Mouse (Mus musculus) fibroblast of lung, adult 2 months (primary cell): ENCODE data around the gene Stk32b.

ENCODE experiments used
- DNase-seq: peaks from one replicate; pipeline ENCODE4 v3.0.0-alpha.2; 2011; ENCODE audit warnings: low read depth

Gene Stk32b

DNA sequence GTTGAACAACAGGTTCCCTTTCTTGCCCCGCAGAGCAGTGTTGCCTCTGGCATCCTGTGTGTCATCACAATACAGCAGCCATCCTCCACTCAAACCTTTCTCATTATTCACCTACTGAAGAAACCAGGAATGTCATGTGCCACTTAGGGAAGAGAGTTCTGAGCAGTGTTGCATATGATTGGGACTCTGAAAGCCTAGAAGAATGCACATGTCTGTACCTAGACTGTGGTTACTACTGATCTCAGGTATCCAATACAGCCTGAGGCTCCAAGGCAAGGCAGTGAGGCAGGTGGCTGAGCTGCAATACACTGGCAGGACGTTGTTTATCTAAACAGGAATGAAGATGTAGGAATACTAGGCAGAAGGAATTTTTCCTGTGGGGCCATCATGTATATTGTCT, 204.5 kb downstream of the Stk32b start:
- no peak for DNase-seq

DNA sequence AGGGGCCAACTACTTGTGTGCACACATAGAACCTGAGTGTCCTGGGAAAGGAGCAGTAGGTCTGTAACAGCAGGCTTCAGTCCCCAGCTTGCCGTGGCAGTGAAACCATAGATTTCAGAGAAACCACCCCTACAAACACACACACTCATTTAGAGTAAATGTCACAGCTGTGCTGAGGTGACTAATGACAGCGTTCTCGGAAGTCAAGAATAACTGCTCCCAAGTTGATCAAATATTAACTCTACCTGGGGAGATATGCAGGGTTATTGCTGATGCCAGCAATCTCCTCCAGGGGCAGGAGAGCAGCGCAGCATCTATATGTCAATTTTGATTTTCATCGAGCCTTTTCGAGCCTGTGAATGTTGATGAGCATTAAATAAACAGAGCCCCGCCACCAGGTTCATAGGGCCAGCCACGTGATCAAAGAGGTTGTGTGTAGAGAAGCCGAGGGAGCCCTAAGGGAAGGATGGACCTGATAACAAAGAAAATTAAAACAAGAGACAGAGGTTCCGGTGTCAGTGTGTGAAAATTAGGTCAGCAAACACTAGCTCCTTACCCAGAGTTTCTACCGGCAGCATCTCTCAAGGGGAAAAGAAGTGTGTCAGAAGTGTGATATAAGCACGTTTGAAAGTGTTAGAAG, 210.0 kb downstream of the Stk32b start:
- no peak for DNase-seq

DNA sequence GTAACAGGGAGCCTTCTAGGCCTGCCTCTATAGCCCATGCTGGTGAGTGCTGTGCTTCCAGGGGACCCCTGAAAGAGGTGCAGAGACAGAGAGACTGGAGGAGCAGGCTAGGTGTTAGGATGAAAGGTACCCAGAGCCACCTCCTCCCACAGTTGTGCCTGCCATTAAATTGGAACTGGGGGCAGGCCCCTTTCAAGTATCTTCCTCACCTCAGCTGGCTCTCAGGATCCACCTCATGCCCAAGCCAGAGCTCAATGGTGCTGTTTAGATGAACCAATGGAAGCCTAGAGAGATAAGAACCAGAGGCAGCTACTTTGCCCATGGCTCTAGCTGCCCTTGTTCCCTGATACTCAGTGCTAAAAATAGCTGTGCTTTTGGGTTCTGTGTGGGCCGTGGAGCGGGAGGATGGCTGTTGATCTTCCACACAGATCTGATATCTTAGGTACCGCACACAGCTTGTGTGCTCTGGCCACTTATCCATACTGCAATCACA, 221.9 kb downstream of the Stk32b start:
- DNase-seq, result no peak

DNA sequence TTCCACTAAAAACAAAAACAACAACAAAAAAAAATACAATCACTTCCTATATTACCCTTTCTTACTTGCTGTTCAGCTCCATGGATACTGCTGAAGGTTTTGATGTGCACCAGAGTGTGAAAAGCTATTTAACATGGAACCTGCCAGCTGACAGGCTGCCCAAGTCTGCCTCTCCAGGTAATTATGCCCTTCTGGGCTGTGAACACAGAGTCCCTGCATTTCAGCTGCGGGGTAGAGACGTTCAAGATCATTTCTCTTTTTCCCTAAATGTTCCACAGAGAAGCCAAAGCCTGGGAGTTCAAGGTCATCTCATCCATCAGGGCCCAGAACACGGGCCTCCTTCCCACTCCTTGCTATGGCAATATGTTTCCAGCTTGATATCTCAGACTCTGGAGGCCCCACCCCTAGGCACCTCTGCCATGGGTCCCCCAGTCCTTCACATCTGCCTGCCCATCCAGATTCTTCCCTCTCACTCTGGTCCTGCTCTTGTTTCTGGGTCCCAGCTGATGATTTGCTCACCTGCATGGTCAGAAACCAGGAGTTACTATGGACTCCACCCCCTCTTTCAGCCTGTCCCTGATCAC, 244.9 kb downstream of the Stk32b start:
- no peak for DNase-seq

DNA sequence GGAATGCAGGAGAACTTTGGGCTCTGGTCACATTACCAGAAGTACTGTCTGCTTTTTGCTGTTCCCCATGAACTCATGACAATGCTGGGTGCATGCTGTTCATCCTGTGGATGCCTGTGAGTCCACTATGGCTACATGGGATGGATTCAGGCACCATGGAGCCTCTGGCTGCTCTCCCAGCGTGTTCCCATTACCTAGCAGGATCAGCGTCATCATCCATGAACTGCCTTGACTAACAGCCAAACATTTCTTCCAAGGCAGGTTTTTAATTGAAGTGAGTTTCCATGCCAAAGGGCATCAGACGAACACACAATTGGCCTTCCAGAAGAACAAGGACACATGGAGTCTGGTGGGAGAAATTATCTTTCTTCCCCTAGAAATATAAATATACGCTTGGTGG, 245.4 kb downstream of the Stk32b start:
- DNase-seq, result no peak

DNA sequence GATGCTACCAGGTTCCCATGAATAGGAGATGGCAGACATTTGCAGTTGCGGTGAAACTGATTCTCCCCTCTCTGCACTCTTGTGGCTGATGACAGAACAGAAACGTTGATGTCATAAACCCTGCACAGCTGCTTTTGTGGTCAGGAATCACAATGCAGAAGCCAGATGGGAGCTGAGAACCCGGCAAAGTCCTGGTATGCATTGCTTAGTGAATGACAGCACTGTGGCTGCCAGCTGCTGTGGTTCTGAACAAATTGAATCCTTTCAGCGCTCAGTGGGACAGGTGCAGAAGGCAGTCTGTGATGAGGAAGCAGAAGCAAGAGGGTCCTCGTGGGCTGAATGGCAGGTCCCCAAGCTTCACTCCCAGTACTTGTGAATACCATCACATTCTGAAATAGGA, 247.9 kb downstream of the Stk32b start:
- DNase-seq, result no peak

DNA sequence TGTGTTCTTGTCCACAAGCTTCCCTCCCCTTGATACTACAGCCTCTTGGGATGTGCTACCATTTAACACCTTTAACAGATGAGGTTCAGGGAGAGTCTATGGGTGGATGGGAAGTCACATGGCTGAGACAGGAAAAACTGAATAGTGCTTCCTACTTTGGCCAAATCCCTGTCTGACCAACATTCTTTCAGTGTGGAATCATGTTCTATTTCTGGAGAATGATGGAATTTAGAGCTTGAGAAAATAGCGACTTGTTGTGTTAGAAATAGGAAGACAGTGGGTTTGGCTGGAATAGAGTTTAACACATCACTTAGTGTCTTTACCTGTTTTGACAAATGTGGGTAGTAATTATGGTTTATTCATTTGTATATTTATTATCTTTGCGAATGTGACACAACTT, 249.3 kb downstream of the Stk32b start:
- DNase-seq, result peak; percentile 32

DNA sequence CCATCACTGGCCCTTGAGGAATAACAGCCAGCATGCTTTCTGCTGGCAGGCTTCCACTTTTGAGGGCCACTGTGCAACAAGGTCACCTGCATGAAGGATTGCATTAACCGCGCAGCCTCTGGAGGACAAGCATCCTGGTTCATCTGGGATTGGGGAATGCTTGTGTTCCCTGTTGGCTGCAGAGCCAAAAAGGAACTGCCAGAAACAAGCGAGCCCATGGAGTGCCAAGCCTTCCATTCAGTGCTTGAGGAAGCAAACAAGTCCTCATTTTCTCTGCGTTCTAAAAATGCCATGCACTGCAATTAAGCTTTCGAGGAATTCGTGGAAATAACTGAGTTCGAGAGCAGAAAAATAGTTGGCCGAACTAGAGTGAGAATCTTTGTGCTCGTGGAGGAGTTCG, 251.5 kb downstream of the Stk32b start:
- DNase-seq, result no peak

DNA sequence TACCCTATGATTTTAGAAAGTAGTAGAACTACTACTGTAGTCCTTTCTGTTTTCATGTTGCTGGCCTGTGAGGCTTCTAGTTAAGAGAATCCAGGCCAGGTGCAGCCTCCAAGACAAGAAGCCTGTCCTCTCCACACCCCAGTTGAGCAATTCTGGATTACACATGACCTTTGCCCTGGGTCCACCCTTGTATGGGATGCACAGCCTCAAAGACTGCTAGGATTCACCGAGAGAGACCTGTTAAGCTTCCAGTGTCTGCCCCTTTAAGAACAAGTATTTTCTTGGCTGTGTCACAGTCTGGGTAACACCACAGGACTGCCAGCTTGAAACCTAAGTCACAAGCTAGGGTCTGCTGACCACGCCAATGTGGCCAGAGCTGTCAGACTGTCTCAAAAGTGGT, 258.7 kb downstream of the Stk32b start:
- DNase-seq, result no peak

DNA sequence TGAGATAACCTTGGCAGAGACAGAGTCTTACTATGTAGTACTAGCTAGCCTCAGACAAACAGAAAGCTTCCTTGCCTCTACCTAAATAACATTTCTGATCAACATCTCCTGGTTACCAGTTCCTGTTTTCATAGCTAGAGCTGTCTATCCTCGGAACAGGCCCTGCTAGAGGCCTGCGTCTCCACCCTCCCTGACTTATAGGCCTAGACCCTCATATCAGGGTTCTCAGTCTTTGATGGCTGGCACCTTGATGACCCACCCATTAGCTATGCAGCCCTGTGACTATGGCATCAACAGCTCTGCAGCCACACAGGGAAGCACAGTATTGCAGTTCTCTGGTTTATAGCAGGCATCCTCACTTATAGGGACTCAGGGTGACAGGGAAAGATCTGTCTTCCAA, 259.1 kb downstream of the Stk32b start:
- DNase-seq, result no peak

DNA sequence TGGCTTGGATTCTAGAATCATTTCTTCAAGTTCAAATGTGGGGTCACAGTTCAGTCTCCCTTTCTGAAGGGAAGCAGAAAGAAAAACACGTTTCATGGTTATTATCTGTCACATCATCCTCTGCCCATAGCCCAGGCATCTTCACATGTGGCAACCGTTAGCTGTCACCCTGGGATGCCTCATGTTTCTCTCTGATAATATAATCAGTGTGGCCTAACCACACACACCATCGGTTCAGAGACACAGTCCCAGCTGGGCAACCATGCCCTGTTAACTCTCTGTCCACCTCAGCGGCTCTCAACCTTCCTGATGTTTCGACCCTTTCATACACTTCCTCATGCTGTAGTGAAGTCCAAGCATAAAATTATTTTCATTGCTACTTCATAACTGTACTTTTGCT, 259.8 kb downstream of the Stk32b start:
- DNase-seq, result no peak

DNA sequence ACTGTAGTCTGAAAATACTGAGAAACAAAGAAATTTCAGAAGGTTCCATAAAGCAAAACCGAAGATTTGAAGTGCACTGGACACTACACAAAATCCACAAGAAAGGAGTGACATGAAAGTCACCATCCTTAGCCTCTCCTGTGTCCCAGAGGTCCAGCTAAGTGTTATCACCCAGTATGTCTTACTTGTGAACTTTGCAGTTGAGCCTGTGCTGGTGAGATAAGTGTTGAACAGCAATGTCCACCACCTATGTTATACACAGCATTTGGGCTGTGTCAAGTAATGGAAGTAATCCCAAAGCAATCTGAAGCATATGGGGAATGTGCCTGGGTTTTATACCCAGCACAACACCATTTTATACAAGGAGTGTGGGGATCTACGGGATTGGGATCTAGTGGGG, 260.4 kb downstream of the Stk32b start:
- DNase-seq, result no peak

DNA sequence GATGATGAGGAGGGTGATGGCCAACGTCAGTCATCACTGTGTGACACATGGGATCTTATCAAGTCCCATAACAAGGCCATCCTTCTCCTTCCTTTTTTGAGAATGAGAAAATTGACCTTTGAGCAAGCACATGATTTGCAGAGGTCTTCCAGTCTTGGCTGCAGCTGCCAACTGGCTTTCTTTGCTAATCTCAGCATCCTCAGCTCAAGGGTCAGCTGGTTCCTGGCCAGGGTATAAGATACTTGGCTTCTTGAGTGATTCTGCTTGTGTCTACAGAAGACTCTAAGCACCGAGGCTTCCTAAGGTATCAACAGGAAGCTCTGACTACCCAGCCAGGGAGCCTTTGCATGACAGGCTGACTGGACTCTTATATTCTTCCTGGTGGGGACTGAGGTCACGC, 269.4 kb downstream of the Stk32b start:
- no peak for DNase-seq

DNA sequence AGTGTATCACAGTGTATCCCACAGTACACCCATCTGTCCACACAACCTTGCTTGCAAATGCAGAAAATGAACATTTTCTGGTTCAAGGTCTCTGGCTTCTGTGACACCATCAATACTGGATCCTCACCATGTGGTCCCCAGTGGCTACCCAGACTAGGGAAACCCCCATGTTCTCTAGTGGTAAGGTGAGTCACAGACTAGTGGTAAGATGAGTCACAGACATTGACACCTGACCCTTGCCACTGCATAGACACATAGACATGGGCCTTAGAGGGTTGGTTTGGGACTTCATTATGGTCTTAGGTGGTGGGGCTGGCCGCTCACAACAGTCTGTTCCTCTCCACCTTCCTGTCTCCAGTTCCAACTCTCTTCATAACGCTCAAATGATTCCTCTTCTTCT, 274.2 kb downstream of the Stk32b start:
- no peak for DNase-seq

DNA sequence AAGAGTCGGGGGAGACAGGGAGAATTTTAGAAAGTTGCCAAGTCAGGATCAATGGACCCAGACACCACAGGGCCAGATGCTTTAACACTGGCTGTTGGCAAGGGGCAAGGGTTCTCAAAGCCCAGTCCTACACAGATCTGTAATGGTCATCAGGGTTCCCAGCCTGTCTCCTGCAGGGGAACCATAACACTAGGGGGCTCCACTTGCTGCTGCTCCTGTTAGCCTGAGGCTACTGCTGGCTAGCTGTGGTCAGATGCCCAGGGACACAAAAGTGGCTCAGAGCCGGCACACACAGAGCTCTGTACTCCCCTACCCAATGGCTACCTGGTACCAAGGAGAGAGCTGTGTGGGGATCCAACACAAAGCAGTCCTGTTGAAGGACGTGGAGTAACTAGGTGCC, 281.6 kb downstream of the Stk32b start:
- no peak for DNase-seq

DNA sequence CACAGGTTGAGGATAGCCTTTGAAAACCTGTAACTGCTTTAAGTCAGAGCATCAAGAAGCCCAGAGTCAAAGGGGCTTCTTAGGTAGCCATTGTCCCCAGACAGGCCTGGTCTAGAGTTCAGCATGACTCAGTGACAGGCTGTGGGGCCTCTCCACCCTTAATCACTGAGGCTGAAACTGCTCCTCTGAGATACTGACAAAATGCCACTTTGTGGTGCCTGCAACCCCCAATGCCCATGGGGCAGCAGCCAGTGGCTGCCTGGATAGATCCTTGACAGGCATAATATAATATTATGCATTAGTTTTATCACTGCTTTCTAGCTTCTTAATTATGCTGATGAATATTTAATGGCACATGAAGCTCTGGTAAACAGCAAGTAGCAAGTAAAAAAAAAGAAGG, 289.8 kb downstream of the Stk32b start:
- DNase-seq, result no peak

DNA sequence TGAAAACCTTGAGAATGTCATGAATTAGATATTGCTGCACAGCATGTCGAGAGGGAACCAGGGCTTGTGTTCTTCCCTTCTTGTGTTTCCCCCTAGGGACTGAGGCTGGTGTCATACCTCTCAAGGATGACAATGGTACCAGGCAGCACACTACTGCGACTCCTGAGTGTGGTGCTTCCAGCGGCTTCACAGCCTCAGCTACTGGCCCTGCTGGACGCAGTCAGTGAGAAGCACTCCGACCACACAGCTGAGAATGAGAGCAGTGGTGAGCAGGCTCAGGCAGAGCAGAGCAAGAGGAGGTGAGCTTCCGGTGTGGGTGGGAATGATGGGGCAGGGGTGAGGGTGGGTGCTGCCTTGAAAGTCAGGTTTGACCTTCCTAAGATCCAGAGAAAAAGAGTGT, 297.9 kb downstream of the Stk32b start:
- no peak for DNase-seq
